Mouse (Mus musculus): ENCODE results near the gene Rbfox3. TPM values are rescaled to one million over a fixed set of nuclear protein-coding genes. Genes with fewer than 3 reads are reported as not detected.

Gene Rbfox3
- polyA plus RNA-seq, 1 experiment from 2014 or later = 1.6 TPM

DNA sequence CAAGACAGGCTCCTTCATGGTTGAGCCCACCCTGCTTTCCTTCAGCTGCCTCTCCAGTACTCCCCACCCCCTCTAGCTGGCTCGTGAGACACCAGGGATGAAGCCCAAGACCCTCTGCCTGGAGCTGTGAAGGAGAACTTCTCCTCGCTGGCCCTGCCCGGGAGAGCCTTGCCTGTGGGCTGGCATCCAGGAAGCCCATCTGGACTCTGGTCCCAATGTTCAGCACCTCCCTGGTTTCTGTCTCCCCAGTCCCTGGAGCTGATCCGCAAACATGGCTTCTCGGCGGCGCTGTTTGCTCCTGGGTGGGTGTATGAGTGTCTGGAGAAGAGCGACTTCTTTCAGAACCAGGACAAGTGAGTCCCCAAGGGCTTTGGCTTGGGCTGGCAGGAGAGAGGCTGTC is 427.2 kb downstream of the Rbfox3 start:
- 81% methylated on average over 8 of the region's 8 CpGs for WGBS
- no peak overlapping the region for H3K9ac ChIP-seq

DNA sequence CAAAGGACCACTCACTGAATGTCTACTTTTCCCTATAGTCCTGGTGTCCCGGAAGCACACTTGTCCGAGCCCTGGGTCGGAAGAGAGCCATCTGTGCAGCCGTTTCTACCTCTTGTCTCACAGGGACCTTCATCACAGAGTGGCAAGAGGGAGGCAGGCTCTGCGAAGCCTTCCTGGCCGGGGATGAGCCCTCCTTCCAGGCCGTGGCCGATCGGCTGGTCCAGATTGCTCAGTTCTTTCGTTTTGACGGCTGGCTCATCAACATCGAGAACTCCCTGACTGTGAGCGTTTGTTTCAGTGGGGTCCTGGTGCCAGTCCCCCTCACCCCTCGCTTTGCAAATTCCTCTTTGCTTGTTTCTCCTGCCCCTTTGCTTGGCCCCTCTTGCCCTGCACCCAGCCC is 429.6 kb downstream of the Rbfox3 start:
- Histone ChIP-seq H3K9ac (no peak overlapping the region), H3K27ac (no peak overlapping the region), H3K36me3 (peaks cover 8% of the 10 kb centered on the region), H3K9me3 (no peaks in the 10 kb centered on the region), H3K4me1 (peaks cover 11% of the 10 kb centered on the region), H3K27me3 (replicated peaks) (no peaks in the 10 kb centered on the region), H3K4me3 (replicated peaks) (no peak overlapping the region), H3K4me2 (no peak overlapping the region)
- WGBS = 79% methylated on average over 14 of the region's 14 CpGs
- no peak for ATAC-seq (ENCODE audit: insufficient read depth, low FRiP score, low read depth)

More for the DNA sequence above, 427.2 kb downstream of the Rbfox3 start:
- H3K36me3 ChIP-seq = peaks cover 5% of the 10 kb centered on the region
- H3K27ac ChIP-seq = no peak overlapping the region
- H3K4me1 ChIP-seq = no peaks in the 10 kb centered on the region
- H3K4me3 ChIP-seq (replicated peaks) = no peak overlapping the region
- no peaks in the 10 kb centered on the region for H3K9me3 ChIP-seq
- no peak for ATAC-seq (ENCODE audit: insufficient read depth, low FRiP score, low read depth)
- H3K27me3 ChIP-seq (replicated peaks) = no peaks in the 10 kb centered on the region
- no peak overlapping the region for H3K4me2 ChIP-seq

DNA sequence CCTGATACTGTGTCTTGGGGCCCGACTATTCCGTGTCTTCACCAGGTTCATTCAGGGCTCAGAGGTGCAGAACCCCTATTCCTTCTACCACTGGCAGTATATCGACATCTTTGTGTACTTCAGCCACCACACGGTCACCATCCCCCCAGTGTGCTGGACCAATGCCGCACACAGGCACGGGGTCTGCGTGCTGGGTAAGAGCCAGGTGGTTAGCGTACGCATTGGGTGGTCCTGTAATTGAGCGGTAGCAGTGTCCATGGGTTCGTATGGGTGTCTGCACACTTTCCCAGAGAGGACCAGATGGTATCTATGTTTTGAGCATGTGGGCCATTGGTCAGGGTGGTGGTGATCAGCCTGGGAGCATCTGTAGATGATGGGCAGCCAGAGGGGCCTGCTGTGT is 430.2 kb downstream of the Rbfox3 start:
- H3K36me3 ChIP-seq = peaks cover 5% of the 10 kb centered on the region
- peaks cover 11% of the 10 kb centered on the region for H3K4me1 ChIP-seq
- WGBS = 89% methylated on average over 11 of the region's 11 CpGs
- H3K4me3 ChIP-seq (replicated peaks) = no peak overlapping the region
- no peak for ATAC-seq (ENCODE audit: insufficient read depth, low FRiP score, low read depth)
- no peak overlapping the region for H3K27ac ChIP-seq
- H3K27me3 ChIP-seq (replicated peaks) = no peaks in the 10 kb centered on the region
- no peak overlapping the region for H3K9ac ChIP-seq
- no peaks in the 10 kb centered on the region for H3K9me3 ChIP-seq
- no peak overlapping the region for H3K4me2 ChIP-seq

DNA sequence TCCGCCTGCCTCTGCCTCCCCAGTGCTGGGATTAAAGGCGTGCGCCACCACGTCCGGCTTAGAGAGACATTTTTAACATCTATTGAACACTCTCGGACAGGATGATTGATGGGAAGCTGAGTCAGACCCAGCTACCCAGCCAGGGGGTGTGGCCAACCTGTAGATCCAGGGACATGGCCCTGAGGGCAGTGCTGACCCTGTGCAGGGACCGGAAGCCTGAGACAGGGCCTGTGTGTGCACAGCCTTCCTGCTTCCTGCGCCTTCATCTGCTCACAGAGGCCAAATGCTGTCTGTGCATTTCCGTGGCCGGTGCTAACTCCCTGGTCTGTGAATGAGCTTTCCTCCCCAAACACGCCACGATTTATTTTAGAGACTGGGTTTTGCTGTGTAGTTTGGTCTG is 431.6 kb downstream of the Rbfox3 start:
- Histone ChIP-seq H3K9ac (no peak overlapping the region), H3K4me1 (peaks cover 11% of the 10 kb centered on the region), H3K4me2 (no peak overlapping the region), H3K4me3 (replicated peaks) (no peak overlapping the region), H3K27me3 (replicated peaks) (no peaks in the 10 kb centered on the region), H3K9me3 (no peaks in the 10 kb centered on the region), H3K36me3 (peaks cover 5% of the 10 kb centered on the region), H3K27ac (no peak overlapping the region)
- ATAC-seq (ENCODE audit: insufficient read depth, low FRiP score, low read depth) = no peak
- 67% methylated on average over 12 of the region's 12 CpGs for WGBS

DNA sequence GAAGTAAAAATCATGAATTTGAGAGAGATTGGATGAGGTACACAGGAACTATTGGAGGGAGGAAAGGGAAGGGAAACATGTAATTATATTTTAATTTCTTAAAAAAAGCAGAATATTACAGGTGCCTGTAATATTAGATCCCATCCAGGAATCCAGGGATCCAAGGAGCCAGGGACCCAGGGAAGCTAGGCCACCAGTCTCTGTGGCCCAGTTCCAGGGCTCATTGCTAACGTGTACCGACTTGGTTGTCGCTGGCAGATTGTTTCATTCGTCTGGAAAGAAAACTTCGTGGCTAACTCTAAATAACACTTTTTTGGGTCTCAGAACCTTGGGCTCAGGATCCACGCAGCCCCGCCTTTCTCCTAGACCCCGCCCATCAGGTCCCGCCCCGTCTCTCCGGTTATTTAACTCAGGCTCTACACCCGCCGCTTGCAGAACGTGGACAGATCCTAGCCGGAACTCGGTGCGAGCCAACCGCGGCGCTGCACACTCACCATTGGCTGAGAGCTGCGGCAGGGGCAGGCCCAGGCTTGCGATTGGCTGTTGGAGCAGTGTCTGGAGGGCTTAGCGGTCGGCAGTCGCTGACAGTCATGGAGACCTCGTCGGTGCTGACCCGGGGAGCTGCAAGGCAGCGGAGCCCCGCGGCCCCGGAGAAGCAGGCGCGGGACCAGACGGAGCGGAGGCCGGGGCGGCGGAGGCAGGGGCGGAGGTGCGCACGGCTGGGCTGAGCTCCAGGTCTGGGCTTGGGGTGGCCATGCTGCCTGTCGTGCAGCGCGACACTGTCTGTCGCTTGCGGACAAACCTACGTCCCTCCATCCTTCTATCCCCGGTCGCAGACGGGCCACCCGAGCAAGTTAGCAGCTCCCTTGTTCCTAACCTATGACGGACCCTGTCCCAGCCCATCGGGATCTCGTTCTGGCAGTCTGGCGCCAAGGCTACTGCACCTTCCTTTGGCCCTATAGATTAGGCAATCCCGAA is 434.7 kb downstream of the Rbfox3 start, which contains the start of gene Engase:
Gene Engase, plus strand, starts transcription at position 434 of the 978 bp plus-strand sequence.
- Histone ChIP-seq H3K9me3 (no peaks in the 10 kb centered on the region), H3K9ac (peak within 1 kb of the TSS; percentile 70), H3K4me3 (replicated peaks) (peak within 1 kb of the TSS; percentile 71), H3K4me2 (peak within 1 kb of the TSS; percentile 83), H3K27me3 (replicated peaks) (no peaks in the 10 kb centered on the region), H3K4me1 (peaks cover 12% of the 10 kb centered on the region), H3K36me3 (peaks cover 5% of the 10 kb centered on the region; the same call in 1 of the 2 replicates), H3K27ac (peak within 1 kb of the TSS; percentile 46; the same call in 1 of the 2 replicates)
- peak; percentile 99 for ATAC-seq (ENCODE audit: insufficient read depth, low FRiP score, low read depth)
- 2% methylated on average over 57 of the region's 57 CpGs for WGBS

DNA sequence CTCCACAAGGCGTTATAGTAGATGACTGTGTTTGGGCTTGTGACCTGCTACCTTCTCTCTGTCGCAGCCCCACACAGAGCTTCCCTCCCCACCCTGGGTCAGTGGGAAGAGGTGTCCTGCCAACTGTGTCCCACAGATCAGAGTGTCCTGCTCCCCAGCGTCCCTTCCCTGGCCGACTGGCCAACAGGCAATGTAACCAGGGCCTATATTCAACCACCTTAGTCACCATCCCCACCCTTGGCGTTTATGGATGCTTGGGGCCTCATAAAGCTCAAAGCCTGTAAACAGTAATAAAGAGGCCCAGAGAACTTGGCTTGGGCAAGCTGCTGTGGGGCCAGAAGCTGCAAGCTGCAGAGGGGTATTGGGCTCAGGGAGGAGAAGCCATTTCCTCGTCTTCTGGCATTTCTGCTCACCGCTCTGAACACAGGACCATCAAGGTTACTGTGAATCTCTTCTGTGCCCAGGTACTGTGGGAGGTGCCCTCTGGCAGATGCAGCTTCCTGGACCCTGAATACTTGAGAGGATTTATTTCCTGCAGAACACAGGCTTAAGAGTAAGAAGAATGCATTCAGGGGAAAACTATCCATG is 435.8 kb downstream of the Rbfox3 start:
- H3K27ac ChIP-seq = no peak overlapping the region

DNA sequence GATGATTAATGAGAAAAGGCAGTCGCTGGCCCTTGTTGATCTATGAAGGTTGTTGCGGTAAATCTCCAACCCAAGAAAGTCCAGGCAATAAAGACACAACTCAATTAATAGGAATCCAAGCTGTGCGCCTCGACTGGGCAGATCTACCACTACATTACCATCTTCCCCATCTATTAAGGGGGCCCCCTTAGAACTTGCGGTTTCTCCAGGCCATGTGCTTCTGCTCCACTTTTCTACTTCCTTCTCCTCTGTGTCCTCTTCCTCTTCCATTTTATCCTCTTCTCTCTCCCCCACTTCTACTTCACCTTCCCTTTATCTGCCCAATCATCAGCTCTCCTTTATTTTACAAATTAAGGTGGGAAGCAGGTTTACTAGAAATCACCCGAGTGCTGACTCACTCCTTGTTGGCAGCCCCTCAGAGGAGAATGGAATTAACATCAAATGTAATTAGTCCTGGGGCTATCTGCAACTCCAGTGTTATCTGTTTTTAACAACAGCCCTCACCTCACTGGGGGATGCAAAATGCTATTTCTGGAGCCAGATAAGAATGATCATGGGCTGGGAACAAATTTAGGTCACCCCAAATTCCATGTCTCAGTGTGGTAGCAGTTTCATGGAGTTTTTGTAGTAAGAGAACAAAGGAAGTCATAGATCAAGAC is 437.4 kb downstream of the Rbfox3 start:
- no peak for ATAC-seq (ENCODE audit: insufficient read depth, low FRiP score, low read depth)
- Histone ChIP-seq H3K4me1 (peaks cover 22% of the 10 kb centered on the region), H3K36me3 (peaks cover under 1% of the 10 kb centered on the region; the same call in 1 of the 2 replicates), H3K27ac (no peak overlapping the region), H3K4me2 (no peak overlapping the region), H3K27me3 (replicated peaks) (no peaks in the 10 kb centered on the region), H3K9ac (no peak overlapping the region), H3K9me3 (no peaks in the 10 kb centered on the region), H3K4me3 (replicated peaks) (no peak overlapping the region)
- WGBS = 64% methylated on average over 6 of the region's 6 CpGs

More for the DNA sequence above, 435.8 kb downstream of the Rbfox3 start:
- no peak overlapping the region for H3K9ac ChIP-seq
- H3K4me1 ChIP-seq = peaks cover 15% of the 10 kb centered on the region
- no peak for ATAC-seq (ENCODE audit: insufficient read depth, low FRiP score, low read depth)
- H3K4me2 ChIP-seq = no peak overlapping the region
- H3K27me3 ChIP-seq (replicated peaks) = no peaks in the 10 kb centered on the region
- no peak overlapping the region for H3K4me3 ChIP-seq (replicated peaks)
- 84% methylated on average over 7 of the region's 7 CpGs for WGBS
- no peaks in the 10 kb centered on the region for H3K9me3 ChIP-seq
- H3K36me3 ChIP-seq = peaks cover 5% of the 10 kb centered on the region; the same call in 1 of the 2 replicates

DNA sequence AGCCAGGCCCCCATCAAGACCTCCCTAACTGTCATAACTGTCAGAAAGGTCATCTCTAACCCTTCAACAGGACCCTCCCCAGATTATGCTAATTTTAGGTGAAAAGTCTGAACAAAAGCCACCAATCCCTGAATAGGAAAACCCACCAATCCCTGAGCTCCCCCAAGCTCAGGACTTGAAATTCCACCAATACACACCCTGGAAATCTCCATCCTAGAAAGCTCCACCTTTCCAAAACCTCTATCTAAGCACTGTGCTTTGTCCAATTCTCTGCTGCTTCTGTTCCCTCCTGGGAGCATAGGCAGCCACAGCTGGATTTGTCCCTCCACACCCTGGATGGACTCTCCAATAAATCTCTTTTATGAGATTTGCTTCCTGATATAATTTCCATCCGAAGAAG is 438.2 kb downstream of the Rbfox3 start:
- Histone ChIP-seq H3K4me1 (peaks cover 19% of the 10 kb centered on the region), H3K9ac (no peak overlapping the region), H3K27me3 (replicated peaks) (no peaks in the 10 kb centered on the region), H3K36me3 (no peaks in the 10 kb centered on the region), H3K4me2 (no peak overlapping the region), H3K4me3 (replicated peaks) (no peak overlapping the region), H3K9me3 (no peaks in the 10 kb centered on the region), H3K27ac (no peak overlapping the region)
- no peak for ATAC-seq (ENCODE audit: insufficient read depth, low FRiP score, low read depth)
- WGBS = 62% methylated on average over 1 of the region's 1 CpGs

DNA sequence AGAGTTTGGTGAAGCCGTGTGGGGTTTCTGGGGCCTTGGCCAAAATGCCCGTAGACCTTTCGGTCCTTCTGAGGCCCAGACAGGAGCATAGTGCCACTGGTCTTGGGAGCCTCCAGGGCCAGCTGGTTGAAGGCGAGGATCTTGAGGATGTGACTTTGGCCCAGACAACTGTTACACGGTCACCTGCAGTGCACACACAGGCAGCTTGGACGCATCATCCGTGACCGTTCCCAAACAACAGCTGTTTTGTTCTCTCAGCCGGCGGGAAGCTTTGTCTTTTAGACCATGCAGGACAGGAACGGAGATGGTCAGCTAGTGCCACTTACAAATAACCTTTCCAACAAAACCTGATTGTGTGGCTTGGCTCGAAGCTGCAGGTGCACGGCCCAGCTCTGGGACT is 439.7 kb downstream of the Rbfox3 start:
- Histone ChIP-seq H3K4me2 (no peak overlapping the region), H3K27ac (no peak overlapping the region)
- no peak for ATAC-seq (ENCODE audit: insufficient read depth, low FRiP score, low read depth)

DNA sequence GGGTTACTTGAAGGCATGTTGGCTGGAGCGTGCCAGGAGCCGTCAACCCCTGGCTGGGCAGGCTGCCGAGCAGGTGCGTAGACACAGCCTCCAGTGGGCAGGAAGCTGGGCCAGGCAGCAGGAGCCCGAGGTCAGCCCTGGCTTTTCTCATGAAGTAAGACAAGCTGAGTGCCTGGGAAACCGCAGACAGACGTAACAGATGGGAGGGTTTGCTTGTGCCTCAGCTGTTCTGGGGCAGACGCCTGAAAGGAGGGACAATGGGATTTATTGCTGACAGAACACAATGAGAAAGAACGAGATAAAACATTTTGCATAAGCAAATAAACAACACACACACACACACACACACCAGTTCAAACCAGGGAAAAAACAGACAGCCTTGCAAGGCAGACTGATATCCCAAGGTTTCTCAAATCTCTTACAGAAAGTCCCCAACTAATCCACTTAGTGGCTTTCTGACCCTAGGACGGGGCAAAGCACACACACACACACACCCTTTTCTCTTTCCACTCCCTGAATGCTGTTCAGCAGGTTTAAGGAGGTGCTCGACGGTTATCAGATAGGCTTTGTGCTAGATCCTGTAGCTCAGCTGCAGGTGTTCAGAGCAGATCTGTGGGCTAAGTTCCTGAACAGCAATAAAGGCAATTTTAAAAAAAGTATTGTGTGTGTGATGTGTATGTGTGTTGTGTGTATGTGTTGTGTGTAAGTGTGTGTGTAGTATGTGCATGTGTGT is 441.0 kb downstream of the Rbfox3 start:
- Histone ChIP-seq H3K27ac (peak overlapping the region; percentile 91), H3K9ac (no peak overlapping the region), H3K4me1 (0 out of 2 replicates have a peak, but pooled peaks cover 11% of the 10 kb centered on the region), H3K4me2 (peak overlapping the region; percentile 17; the same call in 1 of the 2 replicates), H3K36me3 (no peaks in the 10 kb centered on the region), H3K4me3 (replicated peaks) (no peak overlapping the region), H3K9me3 (no peaks in the 10 kb centered on the region), H3K27me3 (replicated peaks) (no peaks in the 10 kb centered on the region)
- peak; percentile 90 for ATAC-seq (ENCODE audit: insufficient read depth, low FRiP score, low read depth)
- WGBS = 14% methylated on average over 12 of the region's 12 CpGs

More for the DNA sequence above, 439.7 kb downstream of the Rbfox3 start:
- 78% methylated on average over 13 of the region's 13 CpGs for WGBS
- no peak overlapping the region for H3K4me3 ChIP-seq (replicated peaks)
- H3K9me3 ChIP-seq = no peaks in the 10 kb centered on the region
- H3K9ac ChIP-seq = no peak overlapping the region
- no peaks in the 10 kb centered on the region for H3K27me3 ChIP-seq (replicated peaks)
- 0 out of 2 replicates have a peak, but pooled peaks cover 11% of the 10 kb centered on the region for H3K4me1 ChIP-seq
- H3K36me3 ChIP-seq = no peaks in the 10 kb centered on the region

DNA sequence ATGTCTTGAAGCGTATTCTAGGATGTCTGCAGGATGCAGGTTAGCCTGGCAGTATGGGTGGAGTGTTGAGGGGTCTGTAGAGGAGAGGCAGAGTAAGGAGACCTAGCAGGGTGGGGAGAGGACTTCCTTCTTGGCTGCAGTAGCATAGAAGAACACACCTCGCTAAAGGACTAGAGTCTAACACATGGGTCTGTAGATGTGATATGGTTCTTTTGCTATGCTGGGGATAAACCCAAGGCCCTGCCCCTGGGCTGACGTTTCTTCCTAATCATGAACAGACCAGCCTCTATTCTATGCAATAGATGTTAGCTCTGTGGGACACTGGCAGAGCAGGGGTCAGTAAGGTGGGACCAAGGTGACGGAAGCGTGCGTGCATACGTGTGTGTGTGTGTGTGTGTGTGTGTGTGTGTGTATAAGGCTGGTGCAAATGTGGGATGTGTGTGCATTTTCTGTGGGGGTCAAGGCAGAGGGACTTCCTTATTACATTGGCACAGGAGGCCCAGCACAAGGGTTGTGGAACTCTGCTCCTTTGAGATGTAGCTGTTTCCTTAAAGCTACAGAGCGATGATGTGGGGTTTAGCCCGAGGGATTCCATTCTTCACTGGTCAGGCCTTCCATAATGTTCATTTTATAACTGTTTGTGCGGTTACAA is 441.8 kb downstream of the Rbfox3 start:
- H3K4me2 ChIP-seq = peak overlapping the region; percentile 17; the same call in 1 of the 2 replicates
- no peaks in the 10 kb centered on the region for H3K27me3 ChIP-seq (replicated peaks)
- H3K4me3 ChIP-seq (replicated peaks) = no peak overlapping the region
- WGBS = 68% methylated on average over 10 of the region's 10 CpGs
- H3K4me1 ChIP-seq = 0 out of 2 replicates have a peak, but pooled peaks cover 11% of the 10 kb centered on the region
- ATAC-seq (ENCODE audit: insufficient read depth, low FRiP score, low read depth) = peak; percentile 15; the same call in 1 of the 2 replicates
- no peaks in the 10 kb centered on the region for H3K9me3 ChIP-seq
- no peaks in the 10 kb centered on the region for H3K36me3 ChIP-seq
- H3K9ac ChIP-seq = no peak overlapping the region
- peak overlapping the region; percentile 91 for H3K27ac ChIP-seq

Measured in stomach, embryonic 15.5 days (tissue).